Mouse (Mus musculus) cerebellum, adult 2 months (tissue): ENCODE results near the gene Rhov. TPM values are rescaled to one million over a fixed set of nuclear protein-coding genes. Genes with fewer than 3 reads are reported as not detected.

Experiments
- DNase-seq, 2 experiments: peaks; one replicate each; pipeline ENCODE4 v3.0.0; 2021
- H3K27ac ChIP-seq: fragments of 200-500 bp; 2 replicates; pipeline ENCODE4 v1.5.1; 2012; ENCODE audit warnings: low read length, control low read depth, inconsistent platforms; ENCODE audit not compliant: insufficient read depth
- H3K27me3 ChIP-seq: fragments of 200-500 bp; 2 replicates; pipeline ENCODE4 v1.6.1; 2012; ENCODE audit warnings: inconsistent platforms, mild to moderate bottlenecking, low read length, moderate library complexity; ENCODE audit not compliant: control insufficient read depth, insufficient read depth
- H3K4me1 ChIP-seq: fragments of 200-500 bp; 2 replicates; pipeline ENCODE4 v1.6.1; 2011; ENCODE audit warnings: low read length; ENCODE audit not compliant: control insufficient read depth, insufficient read depth
- H3K4me3 ChIP-seq: fragments of 200-500 bp; replicated peaks from 2 replicates; pipeline ENCODE3; 2011; ENCODE audit warnings: mild to moderate bottlenecking, low read depth, low read length, control low read depth; ENCODE audit not compliant: insufficient read depth
- CTCF ChIP-seq: fragments of 200-500 bp; IDR thresholded peaks from 2 replicates; pipeline ENCODE4 v1.5.1; 2011; ENCODE audit warnings: low read depth, mild to moderate bottlenecking, control low read depth, low read length, moderate library complexity, borderline replicate concordance; ENCODE audit not compliant: insufficient read depth
- POLR2A ChIP-seq: fragments of 200-500 bp; IDR thresholded peaks from 2 replicates; pipeline ENCODE4 v1.6.1; 2011; ENCODE audit warnings: low read length, control low read depth, borderline replicate concordance; ENCODE audit not compliant: insufficient read depth
- WGBS: fragments of 180-500 bp; shearing (Covaris S2); methylation state at CpG from one replicate; pipeline ENCODE4 v1.1.7; 2018; 5-methylcytosine and 5-hydroxymethylcytosine counted together
- polyA plus RNA-seq: library from polyadenylated mRNA; depleted of rRNA; stranded (reverse); fragments of >200 nt; gene quantifications from 2 replicates; pipeline ENCODE4 v1.2.3, GENCODE M21; 2012

The Rhov gene
- polyA plus RNA-seq, 1 experiment: 10.4 TPM

DNA sequence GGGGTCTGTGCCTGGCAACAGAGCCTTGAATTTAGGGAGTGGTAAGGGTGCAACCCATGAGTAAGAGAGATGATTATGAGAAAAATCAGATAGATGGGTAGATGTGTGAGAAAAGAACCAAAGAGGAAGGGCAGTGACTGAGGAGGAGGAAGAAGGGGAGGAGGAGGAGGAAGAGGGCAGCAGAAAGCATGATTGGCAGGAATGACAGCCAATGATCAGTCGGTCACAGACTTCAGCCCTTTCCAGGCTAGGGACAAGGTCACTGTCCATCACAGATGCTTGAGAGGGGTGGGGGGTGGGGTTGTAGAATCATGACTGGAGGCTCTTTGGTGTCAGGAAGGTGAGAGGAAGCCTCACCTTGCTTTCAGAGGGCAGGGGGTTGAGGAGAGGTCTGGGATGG, 10.6 kb downstream of the Rhov start:
- Histone ChIP-seq H3K4me1 (0 out of 2 replicates have a peak, but pooled peaks cover 4% of the 10 kb centered on the region), H3K27me3 (no peaks in the 10 kb centered on the region), H3K4me3 (no peak overlapping the region), H3K27ac (no peak overlapping the region)
- TF ChIP-seq POLR2A: no peak
- no peak for TF ChIP-seq CTCF
- 90% methylated on average over 1 of the region's 1 CpGs for WGBS
- no peak for DNase-seq

DNA sequence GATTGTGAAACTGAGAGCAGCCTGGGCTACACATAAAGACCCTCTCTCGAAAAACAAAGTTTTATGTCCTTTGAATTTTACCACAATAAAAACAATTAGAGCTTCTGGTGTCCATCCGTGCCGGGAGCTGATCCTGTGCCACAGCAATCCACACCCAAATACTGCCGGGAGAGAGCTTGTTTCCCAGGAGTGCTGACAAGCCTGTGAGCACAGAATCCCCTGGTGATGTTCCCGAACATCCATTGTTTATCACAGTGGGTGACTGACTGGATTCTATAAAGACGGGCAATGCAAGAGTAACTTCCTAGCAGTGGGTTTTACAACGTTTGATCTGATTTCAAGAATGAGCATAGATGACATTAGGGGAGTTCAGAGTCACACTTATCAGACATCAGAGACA, 16.1 kb downstream of the Rhov start:
- H3K4me1 ChIP-seq: peaks cover 3% of the 10 kb centered on the region; the same call in 1 of the 2 replicates
- no peak overlapping the region for H3K4me3 ChIP-seq
- no peak overlapping the region for H3K27ac ChIP-seq
- TF ChIP-seq POLR2A (no peak), CTCF (no peak)
- 6% methylated on average over 7 of the region's 7 CpGs for WGBS
- DNase-seq: no peak
- H3K27me3 ChIP-seq: no peaks in the 10 kb centered on the region

DNA sequence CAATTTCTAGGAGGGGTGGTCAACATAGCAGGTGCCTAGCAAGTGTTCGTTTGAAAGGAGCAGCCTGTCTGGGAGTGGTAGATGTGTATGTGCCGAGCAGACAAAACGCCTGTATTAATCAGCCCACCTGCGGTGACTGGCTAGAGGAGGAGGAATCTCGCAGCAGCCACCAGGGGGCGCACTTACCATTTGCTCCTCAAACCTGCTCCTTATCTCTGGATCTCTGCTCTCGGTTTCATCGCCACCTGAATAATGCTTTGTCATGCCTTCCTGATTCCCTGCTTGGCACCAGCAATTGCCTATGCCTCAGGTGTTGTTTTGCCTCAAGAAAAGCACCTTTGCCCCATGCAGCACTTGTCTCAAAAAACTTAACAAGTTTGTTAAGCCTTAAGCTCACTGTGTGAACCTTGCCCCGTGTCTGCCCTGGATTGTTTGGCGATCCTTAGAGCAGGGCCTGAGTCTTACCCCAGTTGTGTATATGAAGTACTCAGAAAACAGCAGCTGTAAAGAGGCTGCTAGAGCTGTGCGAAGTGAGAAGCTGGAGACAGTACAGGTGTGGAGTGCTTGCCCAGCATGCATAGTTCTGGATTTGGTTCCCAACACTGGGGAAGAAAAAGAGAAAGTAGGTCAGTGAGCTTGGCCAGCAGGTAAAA, 20.1 kb downstream of the Rhov start:
- peak; percentile 82 to 89 for DNase-seq
- no peak overlapping the region for H3K27ac ChIP-seq
- no peaks in the 10 kb centered on the region for H3K27me3 ChIP-seq
- WGBS: 17% methylated on average over 11 of the region's 11 CpGs
- TF ChIP-seq POLR2A (no peak), CTCF (peak; percentile 89)
- H3K4me1 ChIP-seq: peaks cover 3% of the 10 kb centered on the region; the same call in 1 of the 2 replicates
- H3K4me3 ChIP-seq: peak overlapping the region; percentile 4

DNA sequence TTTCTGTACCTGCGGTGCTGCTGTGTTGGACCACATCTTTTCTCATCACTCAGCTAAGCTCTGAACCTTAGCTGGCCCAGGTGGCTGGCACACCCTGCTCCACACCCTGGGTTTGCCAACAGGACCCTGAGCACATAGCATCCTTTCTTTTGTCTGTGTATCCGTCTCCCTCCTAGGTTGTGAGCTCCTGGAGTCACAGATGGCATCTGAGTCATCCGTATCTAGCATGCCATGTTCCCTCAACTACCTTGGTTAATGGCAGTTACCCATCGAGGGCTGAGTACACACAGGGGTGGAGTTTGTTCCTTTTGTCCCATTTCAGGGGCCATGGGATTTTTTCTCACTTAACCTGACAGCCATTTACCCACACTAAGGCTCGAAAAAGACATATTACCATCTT, 20.7 kb downstream of the Rhov start:
- H3K27ac ChIP-seq: no peak overlapping the region
- TF ChIP-seq CTCF (no peak), POLR2A (no peak)
- no peak overlapping the region for H3K4me3 ChIP-seq
- WGBS: 41% methylated on average over 5 of the region's 5 CpGs
- no peaks in the 10 kb centered on the region for H3K27me3 ChIP-seq
- peaks cover 3% of the 10 kb centered on the region; the same call in 1 of the 2 replicates for H3K4me1 ChIP-seq
- DNase-seq: peak; percentile 22 to 42

DNA sequence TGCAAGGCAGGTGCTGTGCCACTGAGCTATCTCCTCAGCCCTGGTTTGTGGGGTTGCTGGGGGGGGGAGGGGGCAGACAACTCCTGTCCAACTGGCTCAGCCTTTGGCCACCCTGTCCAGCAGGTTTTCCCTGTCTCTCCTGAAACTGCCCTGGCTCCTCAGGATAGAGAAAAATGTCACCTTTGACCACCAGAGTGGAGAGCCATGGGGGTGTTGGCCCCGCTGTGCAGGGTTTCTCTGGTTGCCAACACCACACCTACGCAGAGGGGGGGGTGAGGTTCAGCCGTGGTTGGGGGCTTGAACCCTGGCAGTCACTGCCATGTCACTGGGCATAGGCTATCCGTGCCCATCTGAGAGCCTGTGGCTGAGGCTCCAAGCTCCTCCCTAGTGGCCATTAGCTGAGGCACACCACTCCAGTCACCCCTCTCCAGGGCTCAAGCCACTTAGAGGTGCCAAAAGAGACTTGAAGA, 21.4 kb downstream of the Rhov start:
- peaks cover 3% of the 10 kb centered on the region; the same call in 1 of the 2 replicates for H3K4me1 ChIP-seq
- no peak overlapping the region for H3K27ac ChIP-seq
- DNase-seq: no peak
- H3K4me3 ChIP-seq: no peak overlapping the region
- WGBS: 66% methylated on average over 4 of the region's 4 CpGs
- TF ChIP-seq CTCF (no peak), POLR2A (no peak)
- no peaks in the 10 kb centered on the region for H3K27me3 ChIP-seq

DNA sequence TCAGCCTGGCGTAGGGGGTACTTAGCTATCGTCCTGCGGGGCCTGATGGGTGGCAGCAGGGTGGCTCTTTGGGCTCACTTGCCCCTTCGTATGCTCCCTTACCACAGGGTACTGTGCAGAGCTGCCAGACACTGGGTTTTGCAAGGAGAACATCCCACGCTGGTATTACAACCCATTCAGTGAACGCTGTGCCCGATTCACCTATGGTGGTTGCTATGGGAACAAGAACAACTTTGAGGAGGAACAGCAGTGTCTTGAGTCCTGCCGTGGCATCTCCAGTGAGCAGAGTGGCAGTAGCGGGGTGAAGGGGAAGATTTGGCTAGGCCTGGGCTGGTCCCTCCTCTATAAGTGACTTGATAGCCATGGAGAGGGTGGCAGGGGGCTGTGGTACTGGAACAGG, 23.2 kb downstream of the Rhov start:
- Histone ChIP-seq H3K4me3 (no peak overlapping the region), H3K4me1 (peaks cover 3% of the 10 kb centered on the region; the same call in 1 of the 2 replicates), H3K27me3 (no peaks in the 10 kb centered on the region), H3K27ac (no peak overlapping the region)
- TF ChIP-seq CTCF (no peak), POLR2A (no peak)
- WGBS: 74% methylated on average over 9 of the region's 9 CpGs
- DNase-seq: no peak

DNA sequence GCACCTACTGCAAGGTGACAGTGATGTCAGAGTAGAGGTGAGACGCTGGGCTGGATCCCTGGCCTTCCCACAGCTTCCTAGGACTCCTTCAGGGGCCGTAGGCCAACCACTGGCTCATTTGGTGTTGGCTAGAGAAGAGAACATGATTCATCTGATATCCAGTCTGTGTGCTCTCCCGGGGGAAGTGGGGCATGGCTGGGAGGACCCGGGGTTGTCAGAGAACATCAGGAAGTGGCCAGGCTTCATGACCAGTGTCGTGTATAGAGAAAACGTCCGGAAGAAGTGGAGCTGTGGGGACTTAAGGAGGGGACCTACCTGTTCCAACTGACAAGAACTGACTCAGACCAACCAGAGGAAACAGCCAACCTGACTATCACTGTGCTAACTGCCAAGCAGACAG, 25.8 kb downstream of the Rhov start:
- Histone ChIP-seq H3K27me3 (no peaks in the 10 kb centered on the region), H3K4me3 (no peak overlapping the region), H3K4me1 (peaks cover under 1% of the 10 kb centered on the region; the same call in 1 of the 2 replicates), H3K27ac (no peak overlapping the region)
- DNase-seq: no peak
- TF ChIP-seq CTCF: no peak
- no peak for TF ChIP-seq POLR2A
- WGBS: 80% methylated on average over 7 of the region's 7 CpGs

DNA sequence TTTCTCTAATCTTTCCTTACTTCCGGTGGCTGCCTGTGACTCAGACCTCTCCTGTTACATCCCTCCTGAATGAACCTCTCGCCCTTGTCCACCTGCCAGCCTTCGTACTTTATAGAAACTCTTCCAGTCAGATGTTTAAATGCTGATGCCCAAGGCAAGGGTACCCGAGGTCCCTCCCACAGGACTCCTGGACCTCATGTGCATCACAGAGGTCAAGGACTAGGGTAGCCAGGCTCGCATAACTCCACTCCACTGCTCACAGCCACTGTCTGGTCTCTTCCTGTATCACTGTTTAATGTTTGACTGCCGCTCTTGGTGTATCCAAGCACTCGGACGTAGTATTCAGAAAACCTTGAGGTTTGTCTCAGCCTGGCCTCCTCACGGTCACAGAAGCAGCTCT, 28.5 kb downstream of the Rhov start:
- WGBS: 78% methylated on average over 9 of the region's 9 CpGs
- Histone ChIP-seq H3K27ac (no peak overlapping the region), H3K4me3 (no peak overlapping the region), H3K27me3 (peaks cover 2% of the 10 kb centered on the region; the same call in 1 of the 2 replicates), H3K4me1 (no peaks in the 10 kb centered on the region)
- no peak for TF ChIP-seq CTCF
- no peak for TF ChIP-seq POLR2A
- no peak for DNase-seq
